Mouse (Mus musculus): Measurements from ENCODE around the gene Eif2b3.

- no peak for TF ChIP-seq POLR2AphosphoS2 (IDR thresholded peaks at IDR 0.05; ENCODE audit: low read depth, low read length)
- no peak for TF ChIP-seq USF2 (conservative IDR thresholded peaks at IDR 0.05; ENCODE audit: low read depth, low read length)
- TF ChIP-seq ELF1 (IDR thresholded peaks at IDR 0.05; ENCODE audit: low read depth, low read length): no peak
- no peak for TF ChIP-seq POLR2A (IDR thresholded peaks at IDR 0.05; ENCODE audit: low read depth, low read length)
- no peak for TF ChIP-seq CTCF (conservative IDR thresholded peaks at IDR 0.05 in 1 of 2, IDR thresholded peaks at IDR 0.05 in 1 of 2; ENCODE audit: low read depth in 2 of 2, low read length in 2 of 2)
- TF ChIP-seq IRF4 (IDR thresholded peaks at IDR 0.05; ENCODE audit: low read depth, low read length): no peak
- no peak for TF ChIP-seq TCF12 (IDR thresholded peaks at IDR 0.05; ENCODE audit: low read depth, low read length)
Measured at GRCm38 (mm10) chr4:117090586-117090985, 71.4 kb downstream of the Eif2b3 start.
